Mouse (Mus musculus): ENCODE data around the gene Clint1. TPM values are rescaled to one million over a fixed set of nuclear protein-coding genes. Genes with fewer than 3 reads are reported as not detected.

The Clint1 gene
- polyA plus RNA-seq, 1 experiment from 2014 or later = 42.8 TPM

GRCm38 (mm10) chr11:45889981-45890380, 38.1 kb downstream of the Clint1 start:
- no peaks in the 10 kb centered on the region for H3K9me3 ChIP-seq
- 90% methylated on average over 3 of the region's 3 CpGs for WGBS
- no peak overlapping the region for H3K27ac ChIP-seq
- no peaks in the 10 kb centered on the region for H3K27me3 ChIP-seq (replicated peaks)
- ATAC-seq (replicated peaks) = no peak
- no peak overlapping the region for H3K9ac ChIP-seq
- H3K4me1 ChIP-seq = peaks cover 9% of the 10 kb centered on the region; the same call in 1 of the 2 replicates
- peaks cover 30% of the 10 kb centered on the region for H3K36me3 ChIP-seq (replicated peaks)
- no peak overlapping the region for H3K4me2 ChIP-seq
- no peak overlapping the region for H3K4me3 ChIP-seq

DNA sequence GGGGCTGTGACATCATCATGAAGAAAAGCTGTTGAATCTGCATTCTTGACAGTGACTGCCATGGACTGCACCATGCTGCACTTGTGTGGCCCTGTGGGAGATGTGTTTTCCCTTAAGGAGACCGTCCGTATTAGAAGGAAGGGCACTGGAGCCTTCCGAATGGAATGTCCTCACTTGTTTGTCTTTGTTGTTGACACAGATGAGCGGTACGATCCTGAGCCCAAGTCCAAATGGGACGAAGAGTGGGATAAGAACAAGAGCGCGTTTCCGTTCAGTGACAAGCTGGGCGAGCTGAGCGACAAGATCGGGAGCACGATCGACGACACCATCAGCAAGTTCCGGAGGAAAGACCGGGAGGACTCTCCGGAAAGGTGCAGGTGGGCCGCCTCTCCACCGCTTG, 38.6 kb downstream of the Clint1 start:
- no peak for ATAC-seq (replicated peaks)
- H3K27me3 ChIP-seq (replicated peaks) = no peaks in the 10 kb centered on the region
- 90% methylated on average over 20 of the region's 20 CpGs for WGBS
- no peak overlapping the region for H3K27ac ChIP-seq
- no peak overlapping the region for H3K9ac ChIP-seq
- peaks cover 32% of the 10 kb centered on the region for H3K36me3 ChIP-seq (replicated peaks)
- no peak overlapping the region for H3K4me3 ChIP-seq
- no peak overlapping the region for H3K4me2 ChIP-seq
- peaks cover 9% of the 10 kb centered on the region; the same call in 1 of the 2 replicates for H3K4me1 ChIP-seq
- H3K9me3 ChIP-seq = no peaks in the 10 kb centered on the region

DNA sequence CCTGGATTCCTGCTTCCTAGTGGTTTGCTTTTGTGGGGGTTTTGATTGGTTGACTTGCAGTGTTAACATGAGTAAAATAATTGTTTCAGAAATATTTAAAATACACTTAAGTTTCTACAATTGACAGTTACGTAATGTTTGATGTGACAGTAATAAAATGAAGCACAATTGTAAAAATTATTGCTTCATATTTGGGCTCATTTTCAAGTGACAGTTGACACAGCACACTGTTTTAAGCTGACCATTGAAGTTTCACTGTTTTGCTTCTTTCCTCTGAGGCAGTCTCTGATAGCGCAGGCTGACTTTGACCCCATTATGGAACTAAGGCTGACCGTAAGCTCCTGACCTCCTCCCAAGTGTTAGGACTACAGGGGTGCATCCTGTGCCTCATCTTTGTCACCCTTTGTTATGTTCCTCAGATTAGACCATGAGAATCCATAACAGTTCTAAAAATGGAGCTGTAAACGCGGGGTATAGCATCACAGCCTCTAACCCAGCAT, 41.1 kb downstream of the Clint1 start:
- Histone ChIP-seq H3K4me3 (no peak overlapping the region), H3K36me3 (replicated peaks) (peaks cover 35% of the 10 kb centered on the region), H3K4me2 (no peak overlapping the region), H3K9me3 (no peaks in the 10 kb centered on the region), H3K27ac (no peak overlapping the region), H3K27me3 (replicated peaks) (no peaks in the 10 kb centered on the region), H3K9ac (no peak overlapping the region), H3K4me1 (no peaks in the 10 kb centered on the region)
- no peak for ATAC-seq (replicated peaks)
- WGBS = 96% methylated on average over 5 of the region's 5 CpGs

DNA sequence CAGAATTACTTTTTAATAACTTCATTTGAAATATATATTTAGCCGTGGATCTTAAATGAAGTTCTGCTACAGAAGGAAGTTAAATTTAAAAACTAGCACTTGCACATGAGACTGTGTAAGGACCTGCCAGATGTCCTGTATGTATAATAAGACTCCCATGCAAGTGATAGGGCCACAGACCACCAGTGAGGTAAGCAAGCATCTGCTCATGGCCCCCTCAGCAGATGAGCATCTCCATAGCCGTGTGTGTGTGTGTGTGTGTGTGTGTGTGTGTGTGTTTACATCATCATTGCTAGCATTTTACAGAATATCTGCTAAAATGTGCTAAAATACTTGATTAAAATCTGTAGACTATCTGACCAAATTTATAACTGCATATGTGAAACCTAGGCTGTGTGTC, 45.5 kb downstream of the Clint1 start:
- no peaks in the 10 kb centered on the region for H3K4me1 ChIP-seq
- no peak overlapping the region for H3K9ac ChIP-seq
- no peak overlapping the region for H3K27ac ChIP-seq
- H3K4me2 ChIP-seq = no peak overlapping the region
- H3K9me3 ChIP-seq = no peaks in the 10 kb centered on the region
- H3K36me3 ChIP-seq (replicated peaks) = peaks cover 23% of the 10 kb centered on the region
- H3K4me3 ChIP-seq = no peak overlapping the region
- WGBS = 84% methylated on average over 2 of the region's 2 CpGs
- ATAC-seq (replicated peaks) = no peak
- no peaks in the 10 kb centered on the region for H3K27me3 ChIP-seq (replicated peaks)

GRCm38 (mm10) chr11:45900233-45901015, 48.6 kb downstream of the Clint1 start:
- Histone ChIP-seq H3K4me1 (no peaks in the 10 kb centered on the region), H3K4me2 (no peak overlapping the region), H3K36me3 (replicated peaks) (0 out of 2 replicates have a peak, but pooled peaks cover 7% of the 10 kb centered on the region), H3K4me3 (no peak overlapping the region), H3K27ac (no peak overlapping the region), H3K9ac (no peak overlapping the region), H3K9me3 (no peaks in the 10 kb centered on the region), H3K27me3 (replicated peaks) (no peaks in the 10 kb centered on the region)
- 70% methylated on average over 11 of the region's 11 CpGs for WGBS
- ATAC-seq (replicated peaks) = no peak

- Histone ChIP-seq H3K9me3 (no peaks in the 10 kb centered on the region), H3K4me1 (no peaks in the 10 kb centered on the region), H3K9ac (no peak overlapping the region), H3K27ac (no peak overlapping the region), H3K4me3 (no peak overlapping the region), H3K27me3 (replicated peaks) (no peaks in the 10 kb centered on the region), H3K36me3 (replicated peaks) (peaks cover 27% of the 10 kb centered on the region), H3K4me2 (no peak overlapping the region)
- ATAC-seq (replicated peaks) = no peak
- WGBS = 92% methylated on average over 8 of the region's 8 CpGs
These were observed 54.4 kb downstream of the Clint1 start for GRCm38 (mm10) chr11:45906109-45906786.

GRCm38 (mm10) chr11:45907301-45907700, 55.5 kb downstream of the Clint1 start:
- Histone ChIP-seq H3K27ac (no peak overlapping the region), H3K4me1 (no peaks in the 10 kb centered on the region), H3K4me2 (no peak overlapping the region), H3K27me3 (replicated peaks) (no peaks in the 10 kb centered on the region), H3K36me3 (replicated peaks) (peaks cover 30% of the 10 kb centered on the region), H3K4me3 (no peak overlapping the region), H3K9ac (no peak overlapping the region), H3K9me3 (no peaks in the 10 kb centered on the region)
- 83% methylated on average over 5 of the region's 5 CpGs for WGBS
- ATAC-seq (replicated peaks) = no peak

DNA sequence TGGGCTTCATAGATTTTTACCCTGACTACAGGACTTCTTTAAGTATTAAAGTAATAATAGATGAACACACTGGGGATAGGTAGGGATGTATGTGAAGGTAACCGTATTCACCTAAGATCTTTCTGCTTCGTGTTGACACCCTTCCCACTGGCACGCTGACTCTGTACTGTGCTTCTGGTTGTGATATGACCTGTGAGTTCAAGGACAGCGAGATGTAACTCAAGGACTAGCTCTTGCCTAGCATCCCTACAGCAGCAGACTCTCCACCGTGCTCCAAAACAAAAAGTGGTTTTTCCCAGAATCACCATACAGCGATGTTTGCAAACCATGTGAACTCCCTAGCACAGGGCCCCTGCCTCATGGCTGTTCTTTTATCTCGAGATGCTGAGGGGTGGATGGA, 56.2 kb downstream of the Clint1 start:
- Histone ChIP-seq H3K36me3 (replicated peaks) (peaks cover 30% of the 10 kb centered on the region), H3K9me3 (no peaks in the 10 kb centered on the region), H3K4me1 (no peaks in the 10 kb centered on the region), H3K4me3 (no peak overlapping the region), H3K9ac (no peak overlapping the region), H3K27ac (no peak overlapping the region), H3K4me2 (no peak overlapping the region), H3K27me3 (replicated peaks) (no peaks in the 10 kb centered on the region)
- WGBS = 92% methylated on average over 7 of the region's 7 CpGs
- no peak for ATAC-seq (replicated peaks)

DNA sequence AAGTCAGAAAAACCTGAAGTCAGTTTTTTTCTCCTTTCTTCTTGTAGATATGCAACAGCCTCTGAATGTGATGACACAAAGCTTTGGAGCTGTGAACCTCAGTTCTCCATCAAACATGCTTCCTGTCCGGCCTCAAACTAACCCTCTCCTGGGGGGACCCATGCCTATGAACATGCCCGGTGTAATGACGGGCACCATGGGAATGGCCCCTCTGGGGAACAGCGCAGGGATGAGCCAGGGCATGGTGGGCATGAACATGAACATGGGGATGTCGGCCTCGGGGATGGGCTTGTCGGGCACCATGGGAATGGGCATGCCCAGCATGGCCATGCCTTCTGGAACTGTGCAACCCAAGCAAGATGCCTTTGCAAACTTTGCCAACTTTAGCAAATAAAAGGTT, 57.0 kb downstream of the Clint1 start:
- Histone ChIP-seq H3K9me3 (no peaks in the 10 kb centered on the region), H3K27me3 (replicated peaks) (no peaks in the 10 kb centered on the region), H3K9ac (no peak overlapping the region), H3K4me1 (no peaks in the 10 kb centered on the region), H3K27ac (no peak overlapping the region), H3K4me2 (no peak overlapping the region), H3K4me3 (no peak overlapping the region), H3K36me3 (replicated peaks) (peaks cover 26% of the 10 kb centered on the region)
- WGBS = 94% methylated on average over 7 of the region's 7 CpGs
- no peak for ATAC-seq (replicated peaks)

- Histone ChIP-seq H3K4me1 (no peaks in the 10 kb centered on the region), H3K36me3 (replicated peaks) (peaks cover 26% of the 10 kb centered on the region), H3K4me2 (no peak overlapping the region), H3K9me3 (no peaks in the 10 kb centered on the region), H3K27me3 (replicated peaks) (no peaks in the 10 kb centered on the region), H3K9ac (no peak overlapping the region), H3K4me3 (no peak overlapping the region), H3K27ac (no peak overlapping the region)
- WGBS = 72% methylated on average over 5 of the region's 5 CpGs
- ATAC-seq (replicated peaks) = 0 out of 2 replicates have a peak, but pooled peaks have one; percentile 29
These were observed 58.9 kb downstream of the Clint1 start for GRCm38 (mm10) chr11:45910701-45911100.

- Histone ChIP-seq H3K4me2 (no peak overlapping the region), H3K27me3 (replicated peaks) (no peaks in the 10 kb centered on the region), H3K36me3 (replicated peaks) (0 out of 2 replicates have a peak, but pooled peaks cover 4% of the 10 kb centered on the region), H3K9ac (no peak overlapping the region), H3K4me3 (no peak overlapping the region), H3K9me3 (no peaks in the 10 kb centered on the region), H3K4me1 (peaks cover 3% of the 10 kb centered on the region), H3K27ac (no peak overlapping the region)
- no peak for ATAC-seq (replicated peaks)
- WGBS = 88% methylated on average over 10 of the region's 10 CpGs
These were observed 64.3 kb downstream of the Clint1 start for GRCm38 (mm10) chr11:45916196-45916595.

GRCm38 (mm10) chr11:45918018-45918417, 66.2 kb downstream of the Clint1 start:
- no peak for ATAC-seq (replicated peaks)
- WGBS = 96% methylated on average over 6 of the region's 6 CpGs

More at GRCm38 (mm10) chr11:45918018-45918417, 66.2 kb downstream of the Clint1 start:
- Histone ChIP-seq H3K27ac (no peak overlapping the region), H3K9ac (no peak overlapping the region), H3K9me3 (no peaks in the 10 kb centered on the region), H3K4me1 (peaks cover 9% of the 10 kb centered on the region), H3K27me3 (replicated peaks) (no peaks in the 10 kb centered on the region), H3K36me3 (replicated peaks) (no peaks in the 10 kb centered on the region), H3K4me2 (no peak overlapping the region), H3K4me3 (no peak overlapping the region)
